14 mouse cellular contexts compared by ENCODE assay signal in genomic region chr8:126683950-126684349, GRCm38 (mm10).
A peak's percentile ranks its signal among the peaks of the same experiment; 100 is the strongest.
DNase-seq lines count a peak whose midpoint lies in the region; ATAC-seq and TF ChIP-seq lines count a peak whose summit lies in the region.
"Had no signal": no experiment of that assay in that cellular context is flagged by ENCODE, and none has a peak within 500 bp of the region (broad histone marks: within the 10 kb centered on the region; RNA-seq: fewer than 3 reads in every experiment).

No protein-coding gene starts in this region.

- no peak for TF ChIP-seq EP300 in CH12.LX (IDR thresholded peaks at IDR 0.05; ENCODE audit: low read length)

- DNase-seq in layer of hippocampus, adult 2 months (ENCODE audit: low spot score in 2 of 2): no peak
- DNase-seq in layer of hippocampus, postnatal 10 days (ENCODE audit: low spot score in 2 of 2): no peak
- DNase-seq in CH12.LX (ENCODE audit: extremely low read depth) (peak; percentile 21), Patski (ENCODE audit: low read depth, low spot score) (peak; percentile 88)
- DNase-seq in ovary, postnatal 14 days (ENCODE audit: low spot score): no peak
- DNase-seq: cerebellum, adult 11 months; thymus, postnatal 25 days had no signal

- peak overlapping the region; percentile 47; the same call in 1 of the 2 replicates for H3K27ac ChIP-seq in layer of hippocampus, adult 2 months
- no peak overlapping the region for H3K27ac ChIP-seq in CH12.LX (ENCODE audit: insufficient read depth, low read depth)
- H3K27ac ChIP-seq in forebrain, embryonic 16.5 days (ENCODE audit: low read length): no peak overlapping the region
- H3K27ac ChIP-seq: forebrain, embryonic 15.5 days; intestine, embryonic 15.5 days; limb, embryonic 13.5 days had no signal

- no peak overlapping the region for H3K4me2 ChIP-seq in CH12.LX (ENCODE audit: insufficient read depth, low read depth, poor library complexity, severe bottlenecking)
- H3K4me2 ChIP-seq in forebrain, embryonic 16.5 days (ENCODE audit: low read length): no peak overlapping the region
- H3K4me2 ChIP-seq: forebrain, embryonic 15.5 days; intestine, embryonic 15.5 days; limb, embryonic 13.5 days; midbrain, embryonic 11.5 days had no signal

- POLR2A ChIA-PET in Patski (lab: Charles Lee): interaction anchor here (0.5 to 1.0 kb wide), 2 partner anchors 14 to 145 kb away, joined by 3 to 4 read pairs; no protein-coding TSS in a partner anchor

- H3K4me1 ChIP-seq in CH12.LX (ENCODE audit: control insufficient read depth in 1 of 2, insufficient read depth in 2 of 2): peaks cover 16 to 28% of the 10 kb centered on the region in 2 experiments; a peak in 3 of 4 replicates
- peaks cover 3% of the 10 kb centered on the region; the same call in 1 of the 2 replicates for H3K4me1 ChIP-seq in forebrain, embryonic 16.5 days (replicated peaks; ENCODE audit: control insufficient read depth, insufficient read depth, low read length)
- H3K4me1 ChIP-seq: intestine, embryonic 15.5 days had no signal

- TF ChIP-seq POLR2A in CH12.LX (IDR thresholded peaks at IDR 0.05; ENCODE audit: low read depth, low read length): no peak

- H3K36me3 ChIP-seq in CH12.LX (replicated peaks in 1 of 2; ENCODE audit: control insufficient read depth in 1 of 2, insufficient read depth in 1 of 2, low read length in 1 of 2): no peaks in the 10 kb centered on the region
- no peaks in the 10 kb centered on the region for H3K36me3 ChIP-seq in forebrain, embryonic 16.5 days (ENCODE audit: control insufficient read depth, insufficient read depth)
- H3K36me3 ChIP-seq: forebrain, embryonic 15.5 days; intestine, embryonic 15.5 days; limb, embryonic 13.5 days had no signal

- in situ Hi-C loops in CH12.LX (cut with MboI; ENCODE audit: low pct_ligation_motif_present, low pct_unique_long_range_greater_than_20kb, low sequenced_read_pairs): no loop called here
- in situ Hi-C loops in Patski (cut with MboI; ENCODE audit: low pct_unique_long_range_greater_than_20kb): no loop called here

- H3K27me3 ChIP-seq in CH12.LX (replicated peaks): no peaks in the 10 kb centered on the region
- H3K27me3 ChIP-seq in Patski: no peaks in the 10 kb centered on the region
- H3K27me3 ChIP-seq in forebrain, embryonic 16.5 days (replicated peaks; ENCODE audit: control insufficient read depth, insufficient read depth, low read length): no peaks in the 10 kb centered on the region
- H3K27me3 ChIP-seq: forebrain, embryonic 15.5 days; intestine, embryonic 15.5 days; limb, embryonic 13.5 days had no signal

- H3K9ac ChIP-seq in CH12.LX (ENCODE audit: insufficient read depth, low read depth): no peak overlapping the region
- H3K9ac ChIP-seq in forebrain, embryonic 16.5 days (replicated peaks; ENCODE audit: low read depth, low read length): no peak overlapping the region
- H3K9ac ChIP-seq: forebrain, embryonic 15.5 days; intestine, embryonic 15.5 days; limb, embryonic 13.5 days had no signal

- H3K79me2 ChIP-seq in CH12.LX (replicated peaks; ENCODE audit: control insufficient read depth, extremely low read depth, insufficient read depth, poor library complexity, severe bottlenecking): no peaks in the 10 kb centered on the region

- WGBS in forebrain, embryonic 16.5 days: 71% methylated on average over 4 of the region's 4 CpGs

- H3K4me3 ChIP-seq in layer of hippocampus, adult 2 months: no peak overlapping the region
- no peak overlapping the region for H3K4me3 ChIP-seq in CH12.LX (replicated peaks in 1 of 3; ENCODE audit: low read depth in 2 of 3, low read length in 2 of 3, poor library complexity in 1 of 3)
- no peak overlapping the region for H3K4me3 ChIP-seq in forebrain, embryonic 16.5 days (replicated peaks; ENCODE audit: low read length)
- H3K4me3 ChIP-seq: forebrain, embryonic 15.5 days; intestine, embryonic 15.5 days; limb, embryonic 13.5 days had no signal

- CTCF ChIA-PET in Patski (lab: Charles Lee): interaction anchor here (1.0 to 1.7 kb wide), 2 partner anchors 49 to 146 kb away, joined by 3 read pairs; no protein-coding TSS in a partner anchor

- dilution Hi-C loops in CH12.LX (cut with MboI; ENCODE audit: extremely low pct_ligation_motif_present, extremely low pct_unique_long_range_greater_than_20kb, low sequenced_read_pairs): no loop called here

- no peak for ATAC-seq in Patski
- peak; percentile 85 for ATAC-seq in granulocyte monocyte progenitor cell, adult 5-6 weeks (replicated peaks; ENCODE audit: poor library complexity, severe bottlenecking)
- ATAC-seq in activated CD4-positive, CD25-positive, alpha-beta regulatory T cell, adult 4 months: no peak
- ATAC-seq in forebrain, embryonic 16.5 days: no peak
- ATAC-seq: intestine, embryonic 15.5 days had no signal

- no peak for TF ChIP-seq CTCF in layer of hippocampus, adult 2 months (conservative IDR thresholded peaks at IDR 0.05)
- no peak for TF ChIP-seq CTCF in CH12.LX (conservative IDR thresholded peaks at IDR 0.05 in 1 of 2, IDR thresholded peaks at IDR 0.05 in 1 of 2; ENCODE audit: low read depth in 2 of 2, low read length in 2 of 2)
- TF ChIP-seq CTCF in Patski (IDR thresholded peaks at IDR 0.05): no peak

- TF ChIP-seq RAD21 in CH12.LX (IDR thresholded peaks at IDR 0.05; ENCODE audit: low read depth, low read length): no peak

- H3K9me3 ChIP-seq in CH12.LX (replicated peaks; ENCODE audit: low read length): peaks cover 4% of the 10 kb centered on the region
- H3K9me3 ChIP-seq in forebrain, embryonic 16.5 days (ENCODE audit: control insufficient read depth, low read length): no peaks in the 10 kb centered on the region
- H3K9me3 ChIP-seq: forebrain, embryonic 15.5 days; intestine, embryonic 15.5 days had no signal

TF ChIP-seq in CH12.LX, 34 proteins besides CTCF, POLR2A, EP300 and RAD21:
- TF ChIP-seq NRF1 (IDR thresholded peaks at IDR 0.05; ENCODE audit: low read depth, low read length) (no peak), CHD2 (IDR thresholded peaks at IDR 0.05; ENCODE audit: low read length) (0 out of 2 replicates have a peak, but pooled peaks have one; percentile 9)

Comparison
In these comparisons a context has a peak if more than half of its experiments do, and no peak if none do; other contexts are left out.
1. DNase-seq: peak in CH12.LX (single experiment) and Patski (single experiment); none in layer of hippocampus, adult 2 months (0 of 2), layer of hippocampus, postnatal 10 days (0 of 2) and ovary, postnatal 14 days (single experiment).